Mouse (Mus musculus) hindbrain, postnatal 0 days (tissue): ENCODE data around the gene Mrps17. TPM values are rescaled to one million over a fixed set of nuclear protein-coding genes. Genes with fewer than 3 reads are reported as not detected.
A peak's percentile ranks its signal among the peaks of the same experiment; 100 is the strongest.

Experiments used
- ATAC-seq: fragments of 200-750 bp; cut with Nextera tagmentation; 2 replicates; pipeline ENCODE4 v1.8.0; 2017; ENCODE audit warnings: mild to moderate bottlenecking, moderate TSS enrichment, moderate library complexity
- DNase-seq: peaks from one replicate; pipeline ENCODE4 v3.0.0-alpha.2; 2015; ENCODE audit warnings: low spot score
- H3K27ac ChIP-seq: fragments of 300-500 bp; sonication (generic); 2 replicates; pipeline ENCODE4 v1.5.1; 2014; ENCODE audit warnings: mild to moderate bottlenecking
- H3K27me3 ChIP-seq: fragments of 300-500 bp; sonication (generic); 2 replicates; pipeline ENCODE4 v1.6.1; 2014; ENCODE audit warnings: low read length, mixed read lengths; ENCODE audit not compliant: insufficient read depth
- H3K36me3 ChIP-seq: fragments of 300-500 bp; sonication (generic); 2 replicates; pipeline ENCODE4 v1.6.1; 2014; ENCODE audit warnings: low read length, mixed read lengths; ENCODE audit not compliant: insufficient read depth
- H3K4me1 ChIP-seq: fragments of 300-500 bp; sonication (generic); 2 replicates; pipeline ENCODE4 v1.6.1; 2014; ENCODE audit warnings: antibody characterized with exemption, low read length, mixed read lengths; ENCODE audit not compliant: insufficient read depth
- H3K4me2 ChIP-seq: fragments of 300-500 bp; sonication (generic); 2 replicates; pipeline ENCODE4 v1.6.1; 2014; ENCODE audit warnings: low read depth, mild to moderate bottlenecking, low read length, moderate library complexity, mixed read lengths
- H3K4me3 ChIP-seq: fragments of 300-500 bp; sonication (generic); 2 replicates; pipeline ENCODE4 v1.5.1; 2014; ENCODE audit warnings: low read length
- H3K9ac ChIP-seq: fragments of 300-500 bp; sonication (generic); replicated peaks from 2 replicates; pipeline ENCODE4 v1.6.1; 2014; ENCODE audit warnings: mild to moderate bottlenecking, low read length, moderate library complexity, mixed read lengths
- H3K9me3 ChIP-seq: fragments of 300-500 bp; sonication (generic); 2 replicates; pipeline ENCODE4 v1.6.1; 2016; ENCODE audit warnings: low read length, mixed read lengths
- CTCF ChIP-seq: IDR thresholded peaks from 2 replicates; pipeline ENCODE4 v1.5.1; 2016; ENCODE audit warnings: antibody characterized with exemption, control low read depth, low read depth
- WGBS: fragments of 180-500 bp; shearing (Covaris S2); extraction: QIAGEN DNeasy Blood & Tissue Kit; methylation state at CpG from one replicate; pipeline ENCODE4 v1.1.7; 2014; 5-methylcytosine and 5-hydroxymethylcytosine counted together
- polyA plus RNA-seq: library from polyadenylated mRNA; unstranded; fragments of >200 nt; fragmentation: Nextera tagmentation; extraction: Ambion mirVana; gene quantifications from 2 replicates; pipeline ENCODE4 v1.2.1, GENCODE M21; 2015
- total RNA-seq: library from RNA; depleted of rRNA; stranded (reverse); fragments of >200 nt; gene quantifications from 2 replicates; pipeline ENCODE4 v1.2.3, GENCODE M21; 2014

Mrps17 gene
- total and polyA plus RNA-seq, 2 experiments from 2014 or later, result 112 to 156 TPM

DNA sequence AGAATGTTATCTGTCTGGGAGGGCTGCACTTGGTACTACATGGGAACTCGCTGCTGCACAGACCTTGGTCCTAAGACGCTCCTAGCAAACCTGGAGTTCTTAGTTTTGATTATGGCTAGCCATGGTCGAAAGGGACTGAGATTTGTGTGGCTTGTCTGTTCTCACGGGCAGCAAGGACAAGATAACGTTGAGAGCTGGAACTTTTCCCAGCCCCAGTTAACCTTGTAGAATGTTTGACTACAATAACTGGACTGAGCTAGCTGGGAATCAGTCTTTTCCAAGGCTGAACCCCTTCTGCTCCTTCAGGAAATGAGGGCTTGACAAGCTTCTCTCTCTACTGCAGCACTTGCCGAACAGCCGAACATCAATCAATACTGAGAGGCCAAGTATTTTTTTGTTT is 27.7 kb upstream of the Mrps17 start:
- H3K36me3 ChIP-seq, result no peaks in the 10 kb centered on the region
- no peaks in the 10 kb centered on the region for H3K27me3 ChIP-seq
- H3K9ac ChIP-seq, result no peak overlapping the region
- no peaks in the 10 kb centered on the region for H3K9me3 ChIP-seq
- TF ChIP-seq CTCF, result no peak
- no peaks in the 10 kb centered on the region for H3K4me1 ChIP-seq
- WGBS, result 89% methylated on average over 7 of the region's 7 CpGs
- no peak overlapping the region for H3K27ac ChIP-seq
- no peak overlapping the region for H3K4me2 ChIP-seq
- DNase-seq (no peak), ATAC-seq (no peak)
- no peak overlapping the region for H3K4me3 ChIP-seq

DNA sequence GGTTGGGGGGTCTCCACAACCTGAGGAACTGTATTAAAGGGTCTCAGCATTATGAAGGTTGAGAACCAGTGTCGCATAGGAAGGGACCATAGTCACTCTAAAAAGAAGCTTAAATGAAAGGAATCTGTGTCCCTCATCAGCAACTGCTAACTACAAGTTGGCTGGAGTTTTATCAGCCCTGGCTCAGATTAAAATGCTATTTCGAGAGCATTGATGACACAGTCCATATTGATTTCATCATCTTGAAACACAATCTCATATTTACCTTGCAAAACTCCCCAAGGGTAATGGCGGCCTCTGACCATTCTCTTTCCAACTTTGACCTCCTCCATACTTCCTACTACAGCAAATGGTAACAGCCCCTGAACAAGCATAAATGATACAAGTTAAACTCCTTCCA is 24.8 kb upstream of the Mrps17 start:
- Histone ChIP-seq H3K4me1 (no peaks in the 10 kb centered on the region), H3K27me3 (no peaks in the 10 kb centered on the region), H3K4me3 (no peak overlapping the region), H3K9me3 (no peaks in the 10 kb centered on the region), H3K9ac (no peak overlapping the region), H3K4me2 (no peak overlapping the region), H3K27ac (no peak overlapping the region), H3K36me3 (no peaks in the 10 kb centered on the region)
- DNase-seq (no peak), ATAC-seq (no peak)
- 88% methylated on average over 3 of the region's 3 CpGs for WGBS
- TF ChIP-seq CTCF, result no peak

DNA sequence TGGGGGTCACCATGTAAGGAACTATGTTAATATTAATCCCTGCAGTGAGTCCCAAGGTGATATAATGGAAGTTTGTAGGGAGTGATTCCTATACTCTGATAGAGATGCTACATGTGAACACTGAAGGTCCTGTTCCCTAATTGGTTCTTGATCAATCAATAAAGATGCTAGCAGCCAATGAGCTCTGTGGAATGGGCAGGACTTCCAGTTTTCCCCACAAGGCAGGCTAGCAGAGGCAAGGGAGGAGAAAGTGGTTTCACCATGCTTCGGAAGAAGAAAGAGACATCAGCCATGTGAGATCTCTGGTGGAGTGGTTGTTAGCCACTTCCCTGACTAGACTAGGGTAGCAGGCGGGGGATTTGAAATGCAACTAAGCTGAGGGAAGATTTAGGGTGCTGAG is 14.8 kb upstream of the Mrps17 start:
- H3K4me3 ChIP-seq, result no peak overlapping the region
- no peak overlapping the region for H3K4me2 ChIP-seq
- WGBS, result 28% methylated on average over 2 of the region's 2 CpGs
- H3K9me3 ChIP-seq, result no peaks in the 10 kb centered on the region
- H3K27me3 ChIP-seq, result peaks cover 10% of the 10 kb centered on the region; the same call in 1 of the 2 replicates
- H3K9ac ChIP-seq, result no peak overlapping the region
- ATAC-seq (no peak), DNase-seq (peak; percentile 3)
- H3K4me1 ChIP-seq, result no peaks in the 10 kb centered on the region
- no peaks in the 10 kb centered on the region for H3K36me3 ChIP-seq
- no peak for TF ChIP-seq CTCF
- H3K27ac ChIP-seq, result no peak overlapping the region

DNA sequence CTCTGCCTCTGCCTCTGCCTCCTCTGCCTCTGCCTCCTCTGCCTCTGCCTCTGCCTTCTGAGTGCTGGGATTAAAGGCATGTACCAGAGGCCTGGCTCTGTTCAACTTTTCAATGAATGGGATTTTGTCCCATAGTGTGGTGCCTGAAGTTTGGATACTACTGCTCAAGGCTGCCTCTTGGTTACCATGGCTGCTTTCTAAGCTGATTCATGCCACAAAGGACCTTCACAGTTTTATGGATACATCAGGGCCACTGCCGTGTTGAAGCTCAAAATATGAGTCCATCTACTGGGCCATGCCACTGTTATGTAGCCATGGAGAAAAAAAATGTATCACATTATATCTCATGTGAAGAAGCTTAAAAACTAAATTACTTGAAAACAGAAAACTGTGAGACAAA is 13.6 kb upstream of the Mrps17 start:
- Histone ChIP-seq H3K9ac (no peak overlapping the region), H3K4me1 (no peaks in the 10 kb centered on the region), H3K4me2 (no peak overlapping the region), H3K27me3 (peaks cover 10% of the 10 kb centered on the region; the same call in 1 of the 2 replicates), H3K36me3 (no peaks in the 10 kb centered on the region), H3K9me3 (no peaks in the 10 kb centered on the region), H3K4me3 (no peak overlapping the region), H3K27ac (no peak overlapping the region)
- ATAC-seq (no peak), DNase-seq (no peak)
- no peak for TF ChIP-seq CTCF
- 64% methylated on average over 1 of the region's 1 CpGs for WGBS

DNA sequence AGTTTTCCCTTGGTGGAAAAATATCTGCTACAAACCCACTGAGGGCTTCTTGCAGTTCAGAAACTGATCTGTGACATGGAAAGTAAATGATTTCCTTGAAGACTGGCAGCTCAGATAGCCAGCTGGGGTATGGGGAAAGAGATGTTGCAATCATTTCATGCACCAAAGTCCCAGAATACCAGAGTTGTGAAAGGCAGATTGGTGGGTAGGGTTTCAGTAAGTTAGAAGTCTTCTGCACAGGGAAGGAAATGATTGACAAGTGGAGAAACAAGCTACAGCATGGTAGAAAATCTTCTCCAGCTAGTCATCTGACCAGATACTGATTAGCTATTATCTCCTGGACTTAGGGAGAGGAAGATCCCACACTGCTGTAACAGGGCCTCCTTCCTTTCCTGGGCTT is 11.9 kb upstream of the Mrps17 start:
- H3K4me1 ChIP-seq, result no peaks in the 10 kb centered on the region
- no peak overlapping the region for H3K9ac ChIP-seq
- no peaks in the 10 kb centered on the region for H3K9me3 ChIP-seq
- TF ChIP-seq CTCF, result no peak
- H3K36me3 ChIP-seq, result no peaks in the 10 kb centered on the region
- H3K4me3 ChIP-seq, result no peak overlapping the region
- ATAC-seq, result no peak
- peaks cover 10% of the 10 kb centered on the region; the same call in 1 of the 2 replicates for H3K27me3 ChIP-seq
- no peak overlapping the region for H3K4me2 ChIP-seq
- no peak overlapping the region for H3K27ac ChIP-seq
- DNase-seq, result no peak

DNA sequence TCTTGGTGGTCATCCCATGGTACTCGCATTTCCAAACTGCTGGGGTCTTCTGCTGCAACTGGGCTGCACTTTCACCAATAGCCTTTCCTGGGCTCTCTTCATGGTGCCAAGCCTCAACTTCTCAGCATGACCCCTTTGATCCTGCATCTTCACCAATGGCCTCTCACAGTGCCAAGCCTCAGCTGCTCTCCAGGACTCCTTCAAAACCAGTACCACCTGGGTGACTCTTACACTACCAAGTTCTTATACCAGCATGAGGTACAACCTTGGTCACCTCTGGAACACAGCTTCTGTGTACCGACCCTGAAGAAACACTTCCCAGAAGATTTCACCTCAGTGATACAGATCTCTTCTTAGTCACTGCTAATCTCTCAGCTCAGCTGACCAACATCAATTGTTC is 6.9 kb upstream of the Mrps17 start, which contains the start of gene Sept14:
TSS of gene Sept14 (minus strand) at position 101 of the 400 bp plus-strand sequence.
- 0 out of 2 replicates have a peak, but pooled peaks cover 1% of the 10 kb centered on the region for H3K27me3 ChIP-seq
- no peak for TF ChIP-seq CTCF
- DNase-seq (no peak), ATAC-seq (no peak)
- 64% methylated on average over 2 of the region's 2 CpGs for WGBS
- no peaks in the 10 kb centered on the region for H3K36me3 ChIP-seq
- no peak within 1 kb of the TSS for H3K27ac ChIP-seq
- no peaks in the 10 kb centered on the region for H3K4me1 ChIP-seq
- H3K4me2 ChIP-seq, result no peak within 1 kb of the TSS
- no peak within 1 kb of the TSS for H3K9ac ChIP-seq
- H3K4me3 ChIP-seq, result no peak within 1 kb of the TSS
- H3K9me3 ChIP-seq, result no peaks in the 10 kb centered on the region

DNA sequence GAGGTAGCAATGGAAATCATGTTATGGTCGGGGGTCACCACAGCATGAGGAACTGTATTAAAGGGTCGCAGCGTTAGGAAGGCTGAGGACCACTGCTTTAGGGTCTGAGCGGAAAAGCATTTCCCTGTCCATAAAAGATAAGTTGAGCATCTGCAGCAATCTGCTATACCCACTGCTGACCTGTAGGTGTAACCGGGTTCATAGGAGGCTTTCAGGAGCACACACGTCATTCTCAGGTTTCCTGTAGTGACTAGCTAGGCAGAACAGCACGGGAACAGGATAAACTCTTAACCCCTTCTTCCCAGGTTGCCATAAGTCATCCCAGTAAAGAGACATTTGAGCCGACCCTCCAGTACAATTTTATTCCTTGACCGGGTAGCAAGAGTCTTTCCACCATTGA is 1.7 kb downstream of the Mrps17 start:
- Histone ChIP-seq H3K27ac (no peak overlapping the region), H3K27me3 (no peaks in the 10 kb centered on the region), H3K4me3 (no peak overlapping the region), H3K9ac (no peak overlapping the region), H3K9me3 (no peaks in the 10 kb centered on the region), H3K36me3 (peaks cover 19% of the 10 kb centered on the region), H3K4me1 (0 out of 2 replicates have a peak, but pooled peaks cover 8% of the 10 kb centered on the region), H3K4me2 (no peak overlapping the region)
- ATAC-seq (no peak), DNase-seq (no peak)
- 89% methylated on average over 9 of the region's 9 CpGs for WGBS
- TF ChIP-seq CTCF, result peak; percentile 15; the same call in 1 of the 2 replicates
